Mouse (Mus musculus): ENCODE results near the gene Plg.

Plg gene

GRCm38 (mm10) chr17:12461168-12461567 is 82.8 kb downstream of the Plg start:
- DNase-seq, result no peak

- DNase-seq, result no peak
These were observed 88.1 kb downstream of the Plg start for GRCm38 (mm10) chr17:12466501-12467000.

DNA sequence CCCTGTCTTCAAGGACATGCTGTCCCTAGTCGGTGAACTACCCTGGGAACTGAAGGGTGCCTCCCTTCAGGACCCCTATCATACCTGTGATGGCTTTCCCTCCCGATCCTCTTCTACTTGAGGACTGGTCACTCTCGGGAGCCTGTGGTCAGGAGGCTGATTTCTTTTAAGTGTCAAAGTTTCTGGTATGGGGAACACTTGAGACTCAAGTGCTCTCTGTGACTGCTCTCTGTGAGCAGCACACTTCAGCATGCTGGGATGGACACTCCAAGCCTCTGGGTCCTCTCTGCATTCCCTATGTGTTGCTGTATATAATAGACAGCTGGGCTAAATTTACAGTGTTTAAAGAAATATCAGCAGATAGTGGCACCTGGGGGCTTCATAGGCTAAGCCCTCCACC is 89.2 kb downstream of the Plg start:
- DNase-seq, result no peak

DNA sequence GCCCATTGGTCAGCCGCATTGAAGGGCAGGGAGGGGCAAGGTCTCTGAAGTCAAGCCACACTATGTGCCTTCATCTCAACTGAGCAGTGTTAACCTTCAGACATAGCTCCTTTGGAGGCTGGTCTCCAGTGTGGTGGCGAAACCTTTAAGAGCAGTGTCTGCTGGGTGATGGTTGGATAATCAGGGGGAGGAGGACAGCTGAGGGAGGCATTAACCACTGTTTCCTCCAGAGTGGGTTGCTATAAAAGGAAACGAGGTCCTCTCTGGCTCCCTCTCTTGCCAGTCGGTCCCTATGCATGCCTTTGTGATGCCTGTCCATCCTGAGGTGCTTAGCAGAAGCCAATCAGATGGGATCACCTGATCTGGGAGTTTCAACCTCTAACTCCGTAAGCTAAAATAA is 90.3 kb downstream of the Plg start:
- no peak for DNase-seq

All from embryo, embryonic 11 days (tissue).